Mouse (Mus musculus): ENCODE data around the gene Tchhl1.

- TF ChIP-seq CTCF (IDR thresholded peaks at IDR 0.05; ENCODE audit: insufficient read depth, low read length) (no peak), POLR2A (IDR thresholded peaks at IDR 0.05; ENCODE audit: borderline replicate concordance, extremely low read depth, low read depth, low read length) (no peak)
Observed at GRCm38 (mm10) chr3:93519856-93520329, 51.3 kb downstream of the Tchhl1 start.
